Mouse (Mus musculus): ENCODE data around the gene Piwil4. TPM values are rescaled to one million over a fixed set of nuclear protein-coding genes. Genes with fewer than 3 reads are reported as not detected.

The Piwil4 gene
- polyA plus RNA-seq, 1 experiment = not detected

- Histone ChIP-seq H3K4me3 (ENCODE audit: insufficient read depth, low read depth, low read length) (no peak overlapping the region), H3K4me1 (ENCODE audit: control insufficient read depth, insufficient read depth, low read length) (peaks cover 4% of the 10 kb centered on the region; the same call in 1 of the 2 replicates), H3K27ac (ENCODE audit: insufficient read depth, low read depth, low read length) (no peak overlapping the region)
- no peak for TF ChIP-seq POLR2A (IDR thresholded peaks at IDR 0.05; ENCODE audit: insufficient read depth, low read depth, low read length)
- no peak for TF ChIP-seq CTCF (IDR thresholded peaks at IDR 0.05; ENCODE audit: insufficient read depth, low read depth, low read length)
- WGBS = 75% methylated on average over 9 of the region's 9 CpGs
Measured at GRCm38 (mm10) chr9:14730941-14731541, 9.5 kb downstream of the Piwil4 start.

- Histone ChIP-seq H3K4me3 (ENCODE audit: insufficient read depth, low read depth, low read length) (no peak overlapping the region), H3K4me1 (ENCODE audit: control insufficient read depth, insufficient read depth, low read length) (peaks cover 4% of the 10 kb centered on the region; the same call in 1 of the 2 replicates), H3K27ac (ENCODE audit: insufficient read depth, low read depth, low read length) (no peak overlapping the region)
- WGBS = 87% methylated on average over 4 of the region's 4 CpGs
- TF ChIP-seq POLR2A (IDR thresholded peaks at IDR 0.05; ENCODE audit: insufficient read depth, low read depth, low read length) (no peak), CTCF (IDR thresholded peaks at IDR 0.05; ENCODE audit: insufficient read depth, low read depth, low read length) (no peak)
Measured at GRCm38 (mm10) chr9:14728365-14728764, 12.2 kb downstream of the Piwil4 start.

GRCm38 (mm10) chr9:14726629-14727028, 13.9 kb downstream of the Piwil4 start:
- Histone ChIP-seq H3K4me1 (ENCODE audit: control insufficient read depth, insufficient read depth, low read length) (peaks cover 4% of the 10 kb centered on the region; the same call in 1 of the 2 replicates), H3K4me3 (ENCODE audit: insufficient read depth, low read depth, low read length) (no peak overlapping the region), H3K27ac (ENCODE audit: insufficient read depth, low read depth, low read length) (no peak overlapping the region)
- TF ChIP-seq CTCF (IDR thresholded peaks at IDR 0.05; ENCODE audit: insufficient read depth, low read depth, low read length) (no peak), POLR2A (IDR thresholded peaks at IDR 0.05; ENCODE audit: insufficient read depth, low read depth, low read length) (no peak)
- WGBS = 97% methylated on average over 4 of the region's 4 CpGs

DNA sequence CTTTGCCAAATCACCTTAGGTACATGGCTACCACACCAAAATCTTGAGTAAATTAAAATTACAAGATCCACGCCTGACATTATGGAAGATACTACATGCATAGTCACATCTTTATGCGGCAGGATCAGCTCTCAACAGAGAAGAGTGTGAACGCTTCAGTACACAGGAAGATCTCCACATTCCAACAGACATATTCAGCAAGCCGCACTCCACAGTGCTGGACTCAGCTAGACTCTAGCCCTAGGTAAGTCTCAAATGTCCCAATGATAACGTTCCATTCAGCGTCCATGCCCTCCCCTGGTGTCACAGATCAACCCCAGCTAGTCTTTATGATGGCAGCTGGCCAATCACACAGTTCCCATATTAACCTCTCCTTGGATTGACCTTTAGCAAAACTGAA, 14.5 kb downstream of the Piwil4 start:
- Histone ChIP-seq H3K4me3 (ENCODE audit: insufficient read depth, low read depth, low read length) (no peak overlapping the region), H3K27ac (ENCODE audit: insufficient read depth, low read depth, low read length) (no peak overlapping the region), H3K4me1 (ENCODE audit: control insufficient read depth, insufficient read depth, low read length) (peaks cover 2% of the 10 kb centered on the region; the same call in 1 of the 2 replicates)
- no peak for TF ChIP-seq POLR2A (IDR thresholded peaks at IDR 0.05; ENCODE audit: insufficient read depth, low read depth, low read length)
- no peak for TF ChIP-seq CTCF (IDR thresholded peaks at IDR 0.05; ENCODE audit: insufficient read depth, low read depth, low read length)
- 92% methylated on average over 6 of the region's 6 CpGs for WGBS

DNA sequence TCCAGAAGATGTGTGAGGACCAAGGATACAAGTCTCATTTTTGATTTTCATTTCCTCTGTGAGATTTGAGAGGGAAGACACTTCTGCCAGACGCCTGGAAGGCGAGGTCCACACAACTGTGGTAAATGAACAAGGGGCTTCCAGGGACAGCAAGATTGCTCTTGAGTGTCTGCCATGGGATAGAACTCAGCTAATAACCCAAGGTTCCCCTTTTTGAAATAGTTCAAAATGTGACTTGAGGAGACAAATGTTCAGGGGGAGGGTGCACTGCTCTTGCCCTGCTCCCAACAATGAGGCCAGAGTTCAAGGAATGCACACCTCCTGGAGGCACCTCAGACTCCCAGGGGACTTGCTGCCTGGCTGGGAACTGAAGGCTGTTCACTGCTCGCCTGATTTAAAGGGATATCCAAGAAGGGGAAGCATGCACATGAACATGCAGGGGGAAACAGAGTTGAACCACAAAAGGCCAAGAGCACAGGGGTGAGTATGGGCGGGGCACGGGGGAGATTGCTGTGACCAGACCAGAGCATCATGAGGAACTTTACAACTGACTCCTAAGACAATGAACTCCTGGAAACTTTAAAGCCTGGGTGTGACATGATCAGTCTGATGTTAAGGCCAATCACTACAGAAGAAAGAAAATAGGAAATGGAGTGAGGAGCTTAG, 15.6 kb downstream of the Piwil4 start:
- no peak overlapping the region for H3K4me3 ChIP-seq (ENCODE audit: insufficient read depth, low read depth, low read length)
- WGBS = 90% methylated on average over 5 of the region's 5 CpGs

GRCm38 (mm10) chr9:14721610-14722009, 18.9 kb downstream of the Piwil4 start:
- WGBS = 77% methylated on average over 5 of the region's 5 CpGs
- Histone ChIP-seq H3K27ac (ENCODE audit: insufficient read depth, low read depth, low read length) (no peak overlapping the region), H3K4me3 (ENCODE audit: insufficient read depth, low read depth, low read length) (no peak overlapping the region), H3K4me1 (ENCODE audit: control insufficient read depth, insufficient read depth, low read length) (peaks cover 4% of the 10 kb centered on the region; the same call in 1 of the 2 replicates)
- TF ChIP-seq CTCF (IDR thresholded peaks at IDR 0.05; ENCODE audit: insufficient read depth, low read depth, low read length) (no peak), POLR2A (IDR thresholded peaks at IDR 0.05; ENCODE audit: insufficient read depth, low read depth, low read length) (no peak)

More for the DNA sequence above, 15.6 kb downstream of the Piwil4 start:
- TF ChIP-seq POLR2A (IDR thresholded peaks at IDR 0.05; ENCODE audit: insufficient read depth, low read depth, low read length) (no peak), CTCF (IDR thresholded peaks at IDR 0.05; ENCODE audit: insufficient read depth, low read depth, low read length) (no peak)
- Histone ChIP-seq H3K27ac (ENCODE audit: insufficient read depth, low read depth, low read length) (no peak overlapping the region), H3K4me1 (ENCODE audit: control insufficient read depth, insufficient read depth, low read length) (no peaks in the 10 kb centered on the region)

GRCm38 (mm10) chr9:14720384-14720783, 20.1 kb downstream of the Piwil4 start:
- TF ChIP-seq POLR2A (IDR thresholded peaks at IDR 0.05; ENCODE audit: insufficient read depth, low read depth, low read length) (no peak), CTCF (IDR thresholded peaks at IDR 0.05; ENCODE audit: insufficient read depth, low read depth, low read length) (no peak)
- no peak overlapping the region for H3K27ac ChIP-seq (ENCODE audit: insufficient read depth, low read depth, low read length)
- WGBS = 73% methylated on average over 2 of the region's 2 CpGs
- peaks cover 4% of the 10 kb centered on the region; the same call in 1 of the 2 replicates for H3K4me1 ChIP-seq (ENCODE audit: control insufficient read depth, insufficient read depth, low read length)
- H3K4me3 ChIP-seq (ENCODE audit: insufficient read depth, low read depth, low read length) = no peak overlapping the region

- no peak for TF ChIP-seq CTCF (IDR thresholded peaks at IDR 0.05; ENCODE audit: insufficient read depth, low read depth, low read length)
- no peak for TF ChIP-seq POLR2A (IDR thresholded peaks at IDR 0.05; ENCODE audit: insufficient read depth, low read depth, low read length)
- H3K27ac ChIP-seq (ENCODE audit: insufficient read depth, low read depth, low read length) = no peak overlapping the region
- peaks cover 4% of the 10 kb centered on the region; the same call in 1 of the 2 replicates for H3K4me1 ChIP-seq (ENCODE audit: control insufficient read depth, insufficient read depth, low read length)
- H3K4me3 ChIP-seq (ENCODE audit: insufficient read depth, low read depth, low read length) = no peak overlapping the region
Measured at GRCm38 (mm10) chr9:14718332-14718691, 22.2 kb downstream of the Piwil4 start.

GRCm38 (mm10) chr9:14717689-14718331, 22.7 kb downstream of the Piwil4 start:
- no peak overlapping the region for H3K4me3 ChIP-seq (ENCODE audit: insufficient read depth, low read depth, low read length)

More at GRCm38 (mm10) chr9:14717689-14718331, 22.7 kb downstream of the Piwil4 start:
- H3K4me1 ChIP-seq (ENCODE audit: control insufficient read depth, insufficient read depth, low read length) = peaks cover 4% of the 10 kb centered on the region; the same call in 1 of the 2 replicates
- WGBS = 42% methylated on average over 14 of the region's 14 CpGs
- TF ChIP-seq CTCF (IDR thresholded peaks at IDR 0.05; ENCODE audit: insufficient read depth, low read depth, low read length) = no peak
- H3K27ac ChIP-seq (ENCODE audit: insufficient read depth, low read depth, low read length) = no peak overlapping the region

All from olfactory bulb, adult 2 months (tissue).